Mouse (Mus musculus): ENCODE results near the gene Lmf1.

Gene Lmf1

GRCm38 (mm10) chr17:25608137-25608785, 29.4 kb downstream of the Lmf1 start:
- DNase-seq = no peak

DNA sequence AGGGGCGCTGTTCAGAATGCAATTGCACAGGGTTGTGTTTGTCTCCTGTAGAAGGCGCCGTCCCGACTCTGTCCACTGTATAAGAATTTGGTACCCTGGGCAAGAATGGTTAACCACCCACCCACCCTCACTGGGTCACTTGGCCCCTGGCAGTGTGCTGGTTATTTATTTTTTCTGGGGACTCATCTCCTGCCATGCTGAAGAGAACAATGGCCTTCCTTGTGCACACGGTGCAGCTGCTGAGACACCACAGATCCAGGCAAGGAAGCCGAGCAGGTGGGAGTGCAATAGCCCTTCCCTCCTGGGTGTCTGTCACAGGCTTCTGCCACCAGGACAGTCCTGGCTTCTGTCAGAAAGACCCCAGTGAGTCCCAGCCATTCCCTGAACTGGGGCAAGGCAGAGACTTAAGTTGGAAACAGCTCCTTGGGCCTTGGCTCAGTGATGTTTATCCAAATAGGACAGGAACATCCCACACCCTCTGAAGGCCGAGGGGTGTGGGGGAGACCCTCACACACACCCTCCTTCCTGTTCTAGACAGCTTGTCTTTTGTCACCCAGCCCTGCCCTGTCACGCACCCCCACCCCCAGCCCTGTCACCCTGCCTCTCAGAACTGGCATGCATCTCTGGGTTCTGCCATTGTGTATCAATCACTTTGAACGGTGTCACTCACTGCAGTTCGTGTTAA, 30.1 kb downstream of the Lmf1 start:
- no peak for DNase-seq

DNA sequence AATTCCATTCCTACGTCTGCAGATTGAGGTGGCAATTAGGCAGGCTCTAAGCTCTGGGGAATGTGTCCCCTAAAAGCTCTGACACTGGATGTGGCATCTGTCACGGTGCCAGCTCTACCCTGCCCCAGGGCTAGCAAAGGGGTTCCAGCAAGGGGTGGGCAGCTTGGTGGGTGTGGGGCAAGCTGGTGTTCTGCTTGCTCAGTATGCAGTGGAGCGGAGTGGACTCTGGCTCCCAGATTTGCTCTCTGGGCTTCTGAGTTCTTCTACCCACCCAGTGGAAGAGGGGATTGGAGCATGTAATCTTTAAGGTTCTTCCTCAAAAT, 30.6 kb downstream of the Lmf1 start:
- no peak for DNase-seq

DNA sequence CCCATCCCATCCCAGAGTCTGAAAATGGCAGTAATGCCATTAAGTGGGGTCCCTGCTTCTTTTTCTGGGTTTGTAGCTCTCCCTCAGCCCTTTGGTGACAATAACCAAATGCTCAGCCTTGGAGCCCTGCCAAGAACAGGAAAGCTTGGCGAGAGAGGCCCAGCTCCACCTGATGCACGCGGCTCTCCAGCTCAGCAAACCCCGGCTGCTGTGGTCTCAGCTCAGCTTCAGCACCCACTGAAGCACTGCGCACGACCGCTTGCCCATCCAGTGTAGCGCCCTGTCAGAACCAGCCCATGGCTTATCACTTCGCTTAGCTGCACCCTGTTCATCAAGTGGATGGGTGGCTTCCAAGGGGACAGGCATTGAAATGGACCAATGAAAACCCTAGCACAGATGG, 31.3 kb downstream of the Lmf1 start:
- DNase-seq = peak; percentile 52

GRCm38 (mm10) chr17:25612537-25612936, 33.7 kb downstream of the Lmf1 start:
- peak; percentile 28 for DNase-seq

DNA sequence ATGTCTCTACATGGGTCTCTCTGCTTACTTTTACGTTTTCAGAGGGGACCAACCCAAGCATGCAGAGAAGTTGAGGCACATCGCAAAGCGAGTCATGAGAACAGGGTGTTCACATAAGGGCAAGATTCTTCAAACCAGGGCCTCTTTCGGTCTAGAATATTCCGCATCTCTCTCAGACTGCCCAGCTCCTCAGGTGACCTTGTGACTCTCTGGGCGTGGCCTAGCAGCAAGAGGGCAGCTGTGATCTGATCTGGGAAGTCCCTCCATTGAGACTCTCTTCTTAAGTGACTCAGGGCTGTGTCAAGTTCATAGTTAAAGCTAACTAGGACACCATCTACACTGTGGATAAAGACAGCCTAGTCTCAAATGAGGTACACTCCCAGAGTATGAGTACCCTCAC, 34.4 kb downstream of the Lmf1 start:
- no peak for DNase-seq

DNA sequence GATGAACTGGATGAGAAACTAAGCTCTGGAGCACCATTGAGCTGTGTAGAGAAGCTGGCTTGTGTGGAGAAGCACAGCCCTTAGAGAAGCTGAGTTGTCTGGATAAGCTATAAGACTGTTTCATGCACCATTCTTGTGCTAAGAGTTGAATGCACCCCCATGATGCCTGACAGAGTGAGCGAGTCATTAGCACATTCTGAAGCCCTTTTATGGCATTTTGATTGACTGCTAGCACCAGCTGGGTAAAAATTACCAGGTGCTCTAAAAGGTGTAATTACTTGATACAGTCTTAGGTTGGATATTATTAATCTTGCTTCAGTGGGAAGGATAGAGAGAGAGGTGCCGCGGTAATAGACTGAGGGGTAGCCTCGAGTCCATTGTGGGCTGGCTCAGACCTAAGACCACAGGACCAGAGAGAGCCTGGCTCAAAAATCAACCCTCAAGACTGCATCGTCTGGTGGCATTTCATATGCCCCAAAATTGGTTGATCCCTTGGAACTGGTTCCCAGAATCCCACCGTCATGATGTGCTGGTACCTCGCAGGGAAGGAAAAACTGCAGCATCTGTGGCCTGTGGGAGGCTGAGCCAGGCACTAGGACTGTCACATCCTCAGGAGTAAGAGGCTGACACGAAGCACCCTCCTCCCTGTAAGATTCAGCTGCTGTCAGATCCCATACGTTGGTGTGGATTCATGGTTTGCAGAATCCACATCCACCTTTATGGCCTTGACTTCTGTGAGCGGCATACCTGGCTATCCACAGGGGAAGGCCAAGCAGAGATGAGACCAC, 36.0 kb downstream of the Lmf1 start:
- no peak for DNase-seq

- DNase-seq = no peak
Measured at GRCm38 (mm10) chr17:25618508-25619056, 39.7 kb downstream of the Lmf1 start.

GRCm38 (mm10) chr17:25623441-25623840, 44.6 kb downstream of the Lmf1 start:
- DNase-seq = no peak

GRCm38 (mm10) chr17:25623935-25624334, 45.0 kb downstream of the Lmf1 start:
- DNase-seq = no peak

GRCm38 (mm10) chr17:25624446-25625119, 45.7 kb downstream of the Lmf1 start:
- DNase-seq = no peak

GRCm38 (mm10) chr17:25625282-25625681, 46.4 kb downstream of the Lmf1 start:
- no peak for DNase-seq

- no peak for DNase-seq
Measured at GRCm38 (mm10) chr17:25626196-25627043, 47.5 kb downstream of the Lmf1 start.

DNA sequence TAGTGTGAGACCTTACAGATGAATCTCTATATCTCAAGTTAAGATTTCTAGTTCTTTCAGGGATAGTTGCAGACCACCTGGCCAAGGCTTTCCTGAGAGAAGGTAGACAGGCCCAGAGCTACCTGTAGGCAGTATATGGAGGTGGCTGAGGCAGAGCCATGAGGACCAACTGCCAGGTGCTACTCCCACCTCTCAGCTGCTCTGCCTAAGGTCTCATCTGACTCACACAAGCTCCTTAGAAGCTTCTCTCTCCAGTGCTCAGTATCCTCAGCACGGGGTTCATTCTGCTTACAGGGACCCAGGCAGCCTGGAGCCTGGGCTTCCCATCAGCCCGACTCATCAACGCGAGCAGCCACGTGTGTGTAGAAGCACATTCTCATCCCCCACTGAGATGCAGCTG, 51.4 kb downstream of the Lmf1 start:
- no peak for DNase-seq

DNA sequence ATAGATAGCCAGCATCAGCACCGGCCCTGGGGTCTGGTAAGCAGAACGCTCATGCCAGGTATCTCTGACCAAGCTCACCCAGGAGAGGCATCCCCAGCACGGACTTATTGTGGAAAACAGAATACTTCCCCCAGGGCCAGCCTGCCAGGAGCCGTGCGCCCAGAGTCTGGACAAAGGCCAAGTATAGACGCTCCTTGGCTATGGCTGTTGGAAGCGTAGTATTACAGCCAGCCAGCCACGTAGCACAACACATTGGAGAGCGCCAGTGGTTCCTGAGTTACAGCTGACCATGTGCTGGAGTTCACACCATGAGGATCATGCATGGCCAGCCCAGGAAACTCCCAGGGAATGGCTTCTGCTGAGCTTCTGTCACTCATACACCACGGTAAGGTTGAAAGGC, 55.2 kb downstream of the Lmf1 start:
- DNase-seq = no peak

- no peak for DNase-seq
Measured at GRCm38 (mm10) chr17:25635387-25635786, 56.5 kb downstream of the Lmf1 start.

- no peak for DNase-seq
Measured at GRCm38 (mm10) chr17:25635806-25636205, 56.9 kb downstream of the Lmf1 start.

DNA sequence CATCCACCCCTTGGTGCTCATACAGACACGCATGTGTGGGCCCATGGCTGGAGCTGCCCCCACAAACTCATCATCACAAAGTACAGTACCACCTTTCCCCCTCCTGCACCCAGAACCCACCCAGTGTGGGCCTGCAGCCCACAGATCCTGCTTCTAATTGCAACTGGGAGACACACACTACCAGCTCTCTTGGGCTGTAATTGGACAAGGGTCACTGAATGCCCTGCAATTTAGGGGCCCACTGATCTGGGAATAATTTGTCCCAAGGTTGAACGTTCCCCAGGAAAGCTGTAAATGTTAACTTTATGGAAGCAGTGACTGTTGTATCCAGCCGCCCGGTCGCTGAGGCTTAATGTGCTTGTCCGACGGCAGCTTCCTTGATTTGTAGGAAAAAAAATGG, 59.1 kb downstream of the Lmf1 start:
- DNase-seq = no peak

DNA sequence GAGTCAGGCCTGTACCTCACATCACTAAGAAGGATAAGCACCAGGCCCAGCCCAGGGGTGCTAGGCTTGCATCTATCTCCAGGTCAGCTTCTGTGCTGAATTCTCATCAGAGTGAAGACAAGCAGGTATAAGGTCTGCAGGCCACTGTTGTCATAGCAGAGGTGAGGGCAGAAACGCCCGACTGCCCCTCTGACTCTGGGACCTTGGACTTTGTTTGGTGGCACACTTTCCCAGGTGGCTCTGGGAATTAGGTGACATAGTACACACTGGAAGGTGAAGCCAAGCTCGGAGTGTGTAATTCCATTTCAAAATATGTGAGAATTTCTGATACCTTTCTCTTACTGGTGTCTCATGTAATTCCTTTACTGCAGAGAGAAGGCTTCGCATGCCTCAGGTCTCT, 59.6 kb downstream of the Lmf1 start:
- DNase-seq = no peak

DNA sequence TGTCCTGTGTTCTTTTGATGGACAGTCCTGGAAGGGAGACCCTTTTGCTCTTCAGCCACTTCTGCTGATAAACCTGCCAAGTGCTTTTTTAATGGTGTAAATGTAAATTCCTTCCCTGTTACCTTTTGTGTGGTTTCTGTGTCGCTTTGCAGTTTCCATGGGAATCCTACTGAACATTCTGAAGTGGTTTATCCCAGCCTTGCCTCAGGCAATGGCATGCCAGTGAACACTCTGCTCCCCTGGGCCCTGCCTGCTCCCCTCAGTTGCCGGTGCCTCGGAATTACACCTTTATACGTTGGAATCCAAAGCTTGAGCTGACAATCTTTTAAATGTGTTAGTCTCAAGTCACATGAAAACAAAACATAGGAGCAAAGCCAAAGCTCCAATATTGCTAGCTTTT, 62.1 kb downstream of the Lmf1 start:
- DNase-seq = no peak

GRCm38 (mm10) chr17:25642032-25642431, 63.1 kb downstream of the Lmf1 start:
- no peak for DNase-seq
